Mouse (Mus musculus) intestine, embryonic 15.5 days (tissue): Measurements from ENCODE around the gene Slc9a3r2. TPM values are rescaled to one million over a fixed set of nuclear protein-coding genes. Genes with fewer than 3 reads are reported as not detected.

Experiments
- ATAC-seq: fragments of 200-750 bp; cut with Nextera tagmentation; 2 replicates; pipeline ENCODE4 v1.8.0; 2017; ENCODE audit warnings: moderate TSS enrichment, moderate library complexity
- H3K27ac ChIP-seq: fragments of 300-500 bp; sonication (generic); 2 replicates; pipeline ENCODE4 v1.5.1; 2015; ENCODE audit warnings: mild to moderate bottlenecking, inconsistent platforms
- H3K27me3 ChIP-seq: fragments of 300-500 bp; sonication (generic); replicated peaks from 2 replicates; pipeline ENCODE4 v1.6.1; 2015; ENCODE audit warnings: inconsistent platforms
- H3K36me3 ChIP-seq: fragments of 300-500 bp; sonication (generic); 2 replicates; pipeline ENCODE4 v1.6.1; 2015; ENCODE audit warnings: inconsistent platforms
- H3K4me1 ChIP-seq: fragments of 300-500 bp; sonication (generic); replicated peaks from 2 replicates; pipeline ENCODE4 v1.6.1; 2015; ENCODE audit warnings: inconsistent platforms
- H3K4me2 ChIP-seq: fragments of 300-500 bp; sonication (generic); replicated peaks from 2 replicates; pipeline ENCODE4 v1.6.1; 2015; ENCODE audit warnings: mild to moderate bottlenecking, inconsistent platforms
- H3K4me3 ChIP-seq: fragments of 300-500 bp; sonication (generic); replicated peaks from 2 replicates; pipeline ENCODE4 v1.5.1; 2015; ENCODE audit warnings: inconsistent platforms
- H3K9ac ChIP-seq: fragments of 300-500 bp; sonication (generic); 2 replicates; pipeline ENCODE4 v1.6.1; 2015; ENCODE audit warnings: inconsistent platforms
- H3K9me3 ChIP-seq: fragments of 300-500 bp; sonication (generic); 2 replicates; pipeline ENCODE4 v1.6.1; 2016; ENCODE audit warnings: inconsistent platforms
- WGBS: fragments of 180-500 bp; shearing (Covaris S2); methylation state at CpG from one replicate; pipeline ENCODE4 v1.1.7; 2015; 5-methylcytosine and 5-hydroxymethylcytosine counted together
- polyA plus RNA-seq: library from polyadenylated mRNA; unstranded; fragments of >200 nt; fragmentation: Nextera tagmentation; extraction: Ambion mirVana; gene quantifications from 2 replicates; pipeline ENCODE4 v1.2.1, GENCODE M21; 2015

Gene Slc9a3r2
- polyA plus RNA-seq, 1 experiment from 2014 or later, result 43.9 TPM

GRCm38 (mm10) chr17:24596471-24597183 lies 53.5 kb downstream of the Slc9a3r2 start:
- 86% methylated on average over 19 of the region's 19 CpGs for WGBS
- Histone ChIP-seq H3K27ac (no peak overlapping the region), H3K4me1 (no peaks in the 10 kb centered on the region), H3K9ac (no peak overlapping the region), H3K27me3 (no peaks in the 10 kb centered on the region), H3K9me3 (no peaks in the 10 kb centered on the region), H3K4me3 (no peak overlapping the region), H3K36me3 (peaks cover 62% of the 10 kb centered on the region), H3K4me2 (no peak overlapping the region)
- ATAC-seq, result no peak

GRCm38 (mm10) chr17:24596073-24596466 lies 54.1 kb downstream of the Slc9a3r2 start:
- Histone ChIP-seq H3K4me2 (no peak overlapping the region), H3K9me3 (no peaks in the 10 kb centered on the region), H3K36me3 (peaks cover 58% of the 10 kb centered on the region), H3K27ac (no peak overlapping the region), H3K27me3 (no peaks in the 10 kb centered on the region), H3K4me1 (no peaks in the 10 kb centered on the region), H3K4me3 (no peak overlapping the region), H3K9ac (no peak overlapping the region)
- no peak for ATAC-seq
- WGBS, result 79% methylated on average over 5 of the region's 5 CpGs

- Histone ChIP-seq H3K4me2 (no peak overlapping the region), H3K4me3 (no peak overlapping the region), H3K9ac (no peak overlapping the region), H3K4me1 (no peaks in the 10 kb centered on the region), H3K9me3 (no peaks in the 10 kb centered on the region), H3K36me3 (peaks cover 65% of the 10 kb centered on the region), H3K27me3 (no peaks in the 10 kb centered on the region), H3K27ac (no peak overlapping the region)
- no peak; the same call in 1 of the 2 replicates for ATAC-seq
- WGBS, result 75% methylated on average over 17 of the region's 17 CpGs
Observed at GRCm38 (mm10) chr17:24595126-24596072, 54.7 kb downstream of the Slc9a3r2 start.

- Histone ChIP-seq H3K36me3 (peaks cover 64% of the 10 kb centered on the region), H3K27ac (no peak overlapping the region), H3K4me3 (no peak overlapping the region), H3K9me3 (no peaks in the 10 kb centered on the region), H3K9ac (no peak overlapping the region), H3K4me2 (no peak overlapping the region), H3K27me3 (no peaks in the 10 kb centered on the region), H3K4me1 (no peaks in the 10 kb centered on the region)
- no peak for ATAC-seq
- 91% methylated on average over 26 of the region's 26 CpGs for WGBS
Observed at GRCm38 (mm10) chr17:24593992-24594890, 55.9 kb downstream of the Slc9a3r2 start.

GRCm38 (mm10) chr17:24593248-24593647 lies 56.9 kb downstream of the Slc9a3r2 start:
- Histone ChIP-seq H3K4me3 (no peak overlapping the region), H3K27ac (no peak overlapping the region), H3K9ac (no peak overlapping the region), H3K27me3 (no peaks in the 10 kb centered on the region), H3K4me1 (no peaks in the 10 kb centered on the region), H3K4me2 (no peak overlapping the region), H3K9me3 (no peaks in the 10 kb centered on the region), H3K36me3 (peaks cover 65% of the 10 kb centered on the region)
- 0 out of 2 replicates have a peak, but pooled peaks have one; percentile 21 for ATAC-seq
- WGBS, result 82% methylated on average over 5 of the region's 5 CpGs

- H3K4me1 ChIP-seq, result no peaks in the 10 kb centered on the region
- H3K36me3 ChIP-seq, result peaks cover 59% of the 10 kb centered on the region
Observed at GRCm38 (mm10) chr17:24591695-24592094, 58.4 kb downstream of the Slc9a3r2 start.

GRCm38 (mm10) chr17:24590943-24591342 lies 59.2 kb downstream of the Slc9a3r2 start:
- Histone ChIP-seq H3K36me3 (peaks cover 57% of the 10 kb centered on the region), H3K27me3 (no peaks in the 10 kb centered on the region), H3K4me1 (no peaks in the 10 kb centered on the region), H3K4me2 (no peak overlapping the region), H3K9ac (no peak overlapping the region), H3K4me3 (no peak overlapping the region), H3K9me3 (no peaks in the 10 kb centered on the region), H3K27ac (no peak overlapping the region)
- ATAC-seq, result no peak
- WGBS, result 79% methylated on average over 3 of the region's 3 CpGs

More at GRCm38 (mm10) chr17:24591695-24592094, 58.4 kb downstream of the Slc9a3r2 start:
- Histone ChIP-seq H3K9me3 (no peaks in the 10 kb centered on the region), H3K27ac (no peak overlapping the region), H3K9ac (no peak overlapping the region), H3K4me3 (no peak overlapping the region), H3K4me2 (no peak overlapping the region), H3K27me3 (no peaks in the 10 kb centered on the region)
- WGBS, result 95% methylated on average over 5 of the region's 5 CpGs
- no peak for ATAC-seq

Other genes with a start within 250 kb of the Slc9a3r2 start
- gene Rnps1, start 235.8 kb downstream of the Slc9a3r2 start, polyA plus RNA-seq, result 250 and 257 TPM in 2 replicates
- gene Eci1, start 223.7 kb downstream of the Slc9a3r2 start, polyA plus RNA-seq, result 122 and 137 TPM in 2 replicates
- gene Dnase1l2, start 207.2 kb downstream of the Slc9a3r2 start, polyA plus RNA-seq, result 1.4 and 2.1 TPM in 2 replicates
- gene E4f1, start 180.0 kb downstream of the Slc9a3r2 start, polyA plus RNA-seq, result 23.0 and 29.3 TPM in 2 replicates
- 79.9 and 80.6 TPM in 2 replicates for gene Pgp, start 179.9 kb downstream of the Slc9a3r2 start, polyA plus RNA-seq
- gene Bricd5, start 176.4 kb downstream of the Slc9a3r2 start, polyA plus RNA-seq, result 0.40 and 0.68 TPM in 2 replicates
- 25.2 and 27.3 TPM in 2 replicates for gene Mlst8, start 171.2 kb downstream of the Slc9a3r2 start, polyA plus RNA-seq
- gene Caskin1, start 161.7 kb downstream of the Slc9a3r2 start, polyA plus RNA-seq, result 1.5 and 1.8 TPM in 2 replicates
- gene Traf7, start 122.4 kb downstream of the Slc9a3r2 start, polyA plus RNA-seq, result 81.6 and 89.3 TPM in 2 replicates
- 5.2 and 8.7 TPM in 2 replicates for gene Rab26, start 116.1 kb downstream of the Slc9a3r2 start, polyA plus RNA-seq
- 16.9 and 17.4 TPM in 2 replicates for gene Pkd1, start 100.5 kb downstream of the Slc9a3r2 start, polyA plus RNA-seq
- gene Tsc2, start 17.7 kb downstream of the Slc9a3r2 start, polyA plus RNA-seq, result 41.0 and 45.7 TPM in 2 replicates
- gene Nthl1, start 17.6 kb downstream of the Slc9a3r2 start, polyA plus RNA-seq, result 15.6 and 18.1 TPM in 2 replicates
- gene Npw, start 8.1 kb upstream of the Slc9a3r2 start, polyA plus RNA-seq, result 0.30 and 0.56 TPM in 2 replicates
- gene Zfp598, start 19.4 kb upstream of the Slc9a3r2 start, polyA plus RNA-seq, result 20.0 and 20.5 TPM in 2 replicates
- 7.0 and 7.7 TPM in 2 replicates for gene Syngr3, start 39.6 kb upstream of the Slc9a3r2 start, polyA plus RNA-seq
- 41.8 and 45.9 TPM in 2 replicates for gene Gfer, start 45.8 kb upstream of the Slc9a3r2 start, polyA plus RNA-seq
- gene Noxo1, start 45.9 kb upstream of the Slc9a3r2 start, polyA plus RNA-seq, result 10.3 and 10.4 TPM in 2 replicates
- gene Tbl3, start 57.3 kb upstream of the Slc9a3r2 start, polyA plus RNA-seq, result 67.3 and 67.5 TPM in 2 replicates
- 0.11 and 0.19 TPM in 2 replicates for gene Rnf151, start 67.7 kb upstream of the Slc9a3r2 start, polyA plus RNA-seq
- gene Rps2, start 67.8 kb upstream of the Slc9a3r2 start, polyA plus RNA-seq, result 1,514 and 1,667 TPM in 2 replicates
- gene Ndufb10, start 74.2 kb upstream of the Slc9a3r2 start, polyA plus RNA-seq, result 303 and 319 TPM in 2 replicates
- gene Rpl3l, start 77.5 kb upstream of the Slc9a3r2 start, polyA plus RNA-seq, result not detected in 2 replicates
- gene Msrb1, start 86.3 kb upstream of the Slc9a3r2 start, polyA plus RNA-seq, result 32.4 and 33.9 TPM in 2 replicates
- 0.78 and 0.81 TPM in 2 replicates for gene Hs3st6, start 102.7 kb upstream of the Slc9a3r2 start, polyA plus RNA-seq
- not detected in 2 replicates for gene Meiob, start 154.0 kb upstream of the Slc9a3r2 start, polyA plus RNA-seq
- 55.1 and 69.8 TPM in 2 replicates for gene Hagh, start 189.8 kb upstream of the Slc9a3r2 start, polyA plus RNA-seq
- gene Fahd1, start 200.0 kb upstream of the Slc9a3r2 start, polyA plus RNA-seq, result 77.1 and 77.6 TPM in 2 replicates
- gene Igfals, start 215.7 kb upstream of the Slc9a3r2 start, polyA plus RNA-seq, result 3.4 and 4.4 TPM in 2 replicates
- gene Nubp2, start 236.0 kb upstream of the Slc9a3r2 start, polyA plus RNA-seq, result 51.5 and 57.9 TPM in 2 replicates
- gene Spsb3, start 236.3 kb upstream of the Slc9a3r2 start, polyA plus RNA-seq, result 32.0 and 33.4 TPM in 2 replicates
- gene Eme2, start 244.8 kb upstream of the Slc9a3r2 start, polyA plus RNA-seq, result 27.3 and 27.4 TPM in 2 replicates
- gene Mrps34, start 244.8 kb upstream of the Slc9a3r2 start, polyA plus RNA-seq, result 111 and 117 TPM in 2 replicates
- gene Nme3, start 246.2 kb upstream of the Slc9a3r2 start, polyA plus RNA-seq, result 71.7 and 85.4 TPM in 2 replicates